Mouse (Mus musculus): ENCODE data around the gene Gprc5a.

- peak; percentile 80 for TF ChIP-seq CTCF (IDR thresholded peaks at IDR 0.05; ENCODE audit: low read depth)
- TF ChIP-seq EP300 (optimal IDR thresholded peaks at IDR 0.05), result no peak
Observed at GRCm38 (mm10) chr6:135026232-135026631, 39.2 kb upstream of the Gprc5a start.
